Mouse (Mus musculus): ENCODE results near the gene Cdc37. TPM values are rescaled to one million over a fixed set of nuclear protein-coding genes. Genes with fewer than 3 reads are reported as not detected.

The Cdc37 gene
- polyA plus RNA-seq, 1 experiment: 24.9 TPM

DNA sequence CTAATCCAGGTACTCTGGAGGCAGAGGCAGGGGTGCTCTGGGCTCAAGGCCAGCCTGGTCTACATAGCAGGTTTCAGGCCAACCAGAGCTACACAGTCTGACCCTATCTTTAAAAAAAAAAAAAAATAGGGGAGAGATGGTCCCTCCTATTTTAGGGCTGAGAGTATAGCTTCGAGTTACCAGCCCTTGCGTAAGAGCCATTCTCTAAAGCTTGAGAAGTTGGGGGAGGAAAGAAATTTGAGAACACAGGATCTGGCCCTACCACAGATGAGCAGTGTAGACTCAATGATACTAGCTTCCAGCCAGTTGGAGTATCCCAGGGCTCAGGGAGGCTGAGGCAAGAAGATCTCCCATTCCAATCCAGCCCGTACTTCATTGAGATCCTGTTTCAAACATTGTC, 44.0 kb upstream of the Cdc37 start:
- Histone ChIP-seq H3K4me3 (ENCODE audit: low read depth, low read length) (no peak overlapping the region), H3K36me3 (ENCODE audit: control insufficient read depth, insufficient read depth, low read length) (0 out of 2 replicates have a peak, but pooled peaks cover 3% of the 10 kb centered on the region), H3K27me3 (ENCODE audit: control insufficient read depth, insufficient read depth, low read length) (no peaks in the 10 kb centered on the region), H3K4me1 (ENCODE audit: control insufficient read depth, insufficient read depth, insufficient read length, low read length) (no peaks in the 10 kb centered on the region; the same call in 1 of the 2 replicates), H3K27ac (ENCODE audit: insufficient read depth, low read depth, low read length) (no peak overlapping the region)
- WGBS: 79% methylated on average over 3 of the region's 3 CpGs
- TF ChIP-seq POLR2A (IDR thresholded peaks at IDR 0.05; ENCODE audit: low read depth, low read length) (no peak), CTCF (IDR thresholded peaks at IDR 0.05; ENCODE audit: extremely low read depth, insufficient read length, insufficient replicate concordance, low read depth, low read length) (no peak)

- Histone ChIP-seq H3K27me3 (ENCODE audit: control insufficient read depth, insufficient read depth, low read length) (no peaks in the 10 kb centered on the region), H3K36me3 (ENCODE audit: control insufficient read depth, insufficient read depth, low read length) (0 out of 2 replicates have a peak, but pooled peaks cover 3% of the 10 kb centered on the region), H3K4me3 (ENCODE audit: low read depth, low read length) (no peak overlapping the region), H3K27ac (ENCODE audit: insufficient read depth, low read depth, low read length) (no peak overlapping the region), H3K4me1 (ENCODE audit: control insufficient read depth, insufficient read depth, insufficient read length, low read length) (no peaks in the 10 kb centered on the region)
- 84% methylated on average over 3 of the region's 3 CpGs for WGBS
- TF ChIP-seq POLR2A (IDR thresholded peaks at IDR 0.05; ENCODE audit: low read depth, low read length) (no peak), CTCF (IDR thresholded peaks at IDR 0.05; ENCODE audit: extremely low read depth, insufficient read length, insufficient replicate concordance, low read depth, low read length) (no peak)
Measured at GRCm38 (mm10) chr9:21190670-21191069, 40.9 kb upstream of the Cdc37 start.

GRCm38 (mm10) chr9:21189905-21190304, 40.1 kb upstream of the Cdc37 start:
- H3K36me3 ChIP-seq (ENCODE audit: control insufficient read depth, insufficient read depth, low read length): 0 out of 2 replicates have a peak, but pooled peaks cover 3% of the 10 kb centered on the region
- peak; percentile 37; the same call in 1 of the 2 replicates for TF ChIP-seq CTCF (IDR thresholded peaks at IDR 0.05; ENCODE audit: extremely low read depth, insufficient read length, insufficient replicate concordance, low read depth, low read length)
- TF ChIP-seq POLR2A (IDR thresholded peaks at IDR 0.05; ENCODE audit: low read depth, low read length): no peak
- H3K4me1 ChIP-seq (ENCODE audit: control insufficient read depth, insufficient read depth, insufficient read length, low read length): no peaks in the 10 kb centered on the region
- no peak overlapping the region for H3K4me3 ChIP-seq (ENCODE audit: low read depth, low read length)
- no peak overlapping the region for H3K27ac ChIP-seq (ENCODE audit: insufficient read depth, low read depth, low read length)
- H3K27me3 ChIP-seq (ENCODE audit: control insufficient read depth, insufficient read depth, low read length): no peaks in the 10 kb centered on the region
- whole genome bisulfite sequencing: 35% methylated on average over 7 of the region's 7 CpGs

DNA sequence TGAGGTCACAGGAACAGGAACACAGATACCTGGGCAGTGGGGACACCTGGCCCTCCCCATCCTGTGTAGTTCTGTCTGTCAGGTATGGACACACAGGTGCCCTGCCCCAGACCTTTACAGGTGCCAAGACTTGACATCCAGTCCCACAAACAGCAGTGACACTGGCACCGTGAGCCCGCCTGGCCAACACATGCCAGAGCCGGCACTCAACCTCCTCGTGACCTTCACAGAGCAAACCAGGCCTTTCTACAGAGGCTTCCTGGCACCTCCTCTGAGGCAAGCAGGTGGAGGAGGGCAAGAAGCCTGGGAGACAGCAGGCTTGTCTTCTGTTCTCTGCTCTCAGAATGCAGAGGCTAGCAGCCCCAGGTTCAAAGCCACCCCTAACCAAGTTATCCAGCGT, 35.7 kb upstream of the Cdc37 start:
- Histone ChIP-seq H3K36me3 (ENCODE audit: control insufficient read depth, insufficient read depth, low read length) (no peaks in the 10 kb centered on the region), H3K27me3 (ENCODE audit: control insufficient read depth, insufficient read depth, low read length) (no peaks in the 10 kb centered on the region), H3K4me1 (ENCODE audit: control insufficient read depth, insufficient read depth, insufficient read length, low read length) (peaks cover 13% of the 10 kb centered on the region), H3K27ac (ENCODE audit: insufficient read depth, low read depth, low read length) (no peak overlapping the region), H3K4me3 (ENCODE audit: low read depth, low read length) (no peak overlapping the region)
- WGBS: 85% methylated on average over 5 of the region's 5 CpGs
- TF ChIP-seq CTCF (IDR thresholded peaks at IDR 0.05; ENCODE audit: extremely low read depth, insufficient read length, insufficient replicate concordance, low read depth, low read length) (no peak), POLR2A (IDR thresholded peaks at IDR 0.05; ENCODE audit: low read depth, low read length) (no peak)

- Histone ChIP-seq H3K4me1 (ENCODE audit: control insufficient read depth, insufficient read depth, insufficient read length, low read length) (peaks cover 13% of the 10 kb centered on the region), H3K27ac (ENCODE audit: insufficient read depth, low read depth, low read length) (no peak overlapping the region), H3K27me3 (ENCODE audit: control insufficient read depth, insufficient read depth, low read length) (no peaks in the 10 kb centered on the region), H3K4me3 (ENCODE audit: low read depth, low read length) (no peak overlapping the region), H3K36me3 (ENCODE audit: control insufficient read depth, insufficient read depth, low read length) (no peaks in the 10 kb centered on the region)
- no peak for TF ChIP-seq POLR2A (IDR thresholded peaks at IDR 0.05; ENCODE audit: low read depth, low read length)
- no peak for TF ChIP-seq CTCF (IDR thresholded peaks at IDR 0.05; ENCODE audit: extremely low read depth, insufficient read length, insufficient replicate concordance, low read depth, low read length)
- 43% methylated on average over 2 of the region's 2 CpGs for WGBS
Measured at GRCm38 (mm10) chr9:21184733-21185132, 35.0 kb upstream of the Cdc37 start.

DNA sequence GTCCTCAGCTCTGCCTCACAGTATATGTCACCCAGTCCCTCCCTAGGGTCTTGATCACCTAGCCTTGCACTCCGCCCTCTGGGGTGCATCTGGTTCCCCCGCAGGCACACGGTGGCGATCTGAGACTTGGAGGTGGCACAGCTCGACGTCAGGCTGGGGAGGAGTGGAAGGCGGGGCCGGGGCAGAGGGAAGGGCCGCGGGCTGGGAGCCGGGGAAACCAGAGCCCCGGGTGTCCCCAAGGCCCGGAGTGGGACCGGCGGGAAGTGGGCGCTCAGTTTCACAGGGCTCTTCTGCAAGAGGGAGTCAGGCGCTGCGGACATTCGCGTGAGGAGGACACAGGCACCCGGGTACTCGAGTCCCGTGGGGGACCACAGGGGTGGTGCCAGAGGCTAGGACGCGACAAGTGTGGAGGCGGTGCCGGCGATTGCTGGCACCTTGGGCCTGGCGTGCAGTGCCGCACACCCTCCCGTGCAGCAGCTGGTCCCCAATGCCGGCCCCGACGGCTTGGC, 34.2 kb upstream of the Cdc37 start:
- 4% methylated on average over 31 of the region's 34 CpGs for WGBS
- H3K27ac ChIP-seq (ENCODE audit: insufficient read depth, low read depth, low read length): no peak overlapping the region
- H3K36me3 ChIP-seq (ENCODE audit: control insufficient read depth, insufficient read depth, low read length): no peaks in the 10 kb centered on the region
- H3K4me1 ChIP-seq (ENCODE audit: control insufficient read depth, insufficient read depth, insufficient read length, low read length): peaks cover 13% of the 10 kb centered on the region
- no peaks in the 10 kb centered on the region for H3K27me3 ChIP-seq (ENCODE audit: control insufficient read depth, insufficient read depth, low read length)
- TF ChIP-seq CTCF (IDR thresholded peaks at IDR 0.05; ENCODE audit: extremely low read depth, insufficient read length, insufficient replicate concordance, low read depth, low read length): no peak
- no peak for TF ChIP-seq POLR2A (IDR thresholded peaks at IDR 0.05; ENCODE audit: low read depth, low read length)
- H3K4me3 ChIP-seq (ENCODE audit: low read depth, low read length): peak overlapping the region; percentile 59

- Histone ChIP-seq H3K27ac (ENCODE audit: insufficient read depth, low read depth, low read length) (no peak overlapping the region), H3K36me3 (ENCODE audit: control insufficient read depth, insufficient read depth, low read length) (no peaks in the 10 kb centered on the region)
- WGBS: 85% methylated on average over 6 of the region's 6 CpGs
Measured at GRCm38 (mm10) chr9:21183421-21183820, 33.6 kb upstream of the Cdc37 start.

More at GRCm38 (mm10) chr9:21183421-21183820, 33.6 kb upstream of the Cdc37 start:
- TF ChIP-seq POLR2A (IDR thresholded peaks at IDR 0.05; ENCODE audit: low read depth, low read length) (no peak), CTCF (IDR thresholded peaks at IDR 0.05; ENCODE audit: extremely low read depth, insufficient read length, insufficient replicate concordance, low read depth, low read length) (no peak)
- Histone ChIP-seq H3K27me3 (ENCODE audit: control insufficient read depth, insufficient read depth, low read length) (no peaks in the 10 kb centered on the region), H3K4me3 (ENCODE audit: low read depth, low read length) (no peak overlapping the region), H3K4me1 (ENCODE audit: control insufficient read depth, insufficient read depth, insufficient read length, low read length) (peaks cover 13% of the 10 kb centered on the region)

All from small intestine, adult 2 months (tissue).